Mouse (Mus musculus) cerebellum, postnatal 10 days (tissue): Measurements from ENCODE around the gene Fam222a.
A peak's percentile ranks its signal among the peaks of the same experiment; 100 is the strongest.

ENCODE experiments used
- DNase-seq, 2 experiments: peaks; one replicate each; pipeline ENCODE4 v3.0.0; 2021; ENCODE audit warnings: mixed read lengths in 2 of 2

Fam222a gene

GRCm38 (mm10) chr5:114611968-114612608 is 44.3 kb downstream of the Fam222a start:
- DNase-seq, result peak; percentile 74 to 81

GRCm38 (mm10) chr5:114614863-114615262 is 47.0 kb downstream of the Fam222a start:
- DNase-seq, result no peak

GRCm38 (mm10) chr5:114616336-114617061 is 48.7 kb downstream of the Fam222a start:
- DNase-seq, result no peak

GRCm38 (mm10) chr5:114617809-114618208 is 50.0 kb downstream of the Fam222a start:
- no peak for DNase-seq

- peak; percentile 90 to 93 for DNase-seq
Measured at GRCm38 (mm10) chr5:114618851-114619250, 51.0 kb downstream of the Fam222a start.

GRCm38 (mm10) chr5:114620305-114620704 is 52.5 kb downstream of the Fam222a start:
- DNase-seq, result no peak

- peak; percentile 88 to 91 for DNase-seq
Measured at GRCm38 (mm10) chr5:114625590-114625989, 57.8 kb downstream of the Fam222a start.

GRCm38 (mm10) chr5:114631336-114631735 is 63.5 kb downstream of the Fam222a start:
- peak; percentile 50 to 65 for DNase-seq

- no peak for DNase-seq
Measured at GRCm38 (mm10) chr5:114636091-114636490, 68.3 kb downstream of the Fam222a start.

- peak; percentile 95 to 97 for DNase-seq
Measured at GRCm38 (mm10) chr5:114638769-114639644, 71.2 kb downstream of the Fam222a start.

GRCm38 (mm10) chr5:114639645-114639957 is 71.8 kb downstream of the Fam222a start:
- DNase-seq, result no peak

- peak; percentile 60 to 68 for DNase-seq
Measured at GRCm38 (mm10) chr5:114640809-114641208, 73.0 kb downstream of the Fam222a start.

- DNase-seq, result no peak
Measured at GRCm38 (mm10) chr5:114644918-114645317, 77.1 kb downstream of the Fam222a start.

- DNase-seq, result peak; percentile 54 to 57
Measured at GRCm38 (mm10) chr5:114645916-114646315, 78.1 kb downstream of the Fam222a start.

GRCm38 (mm10) chr5:114647211-114647974 is 79.6 kb downstream of the Fam222a start:
- DNase-seq, result peak; percentile 51 to 53

GRCm38 (mm10) chr5:114648728-114649311 is 81.0 kb downstream of the Fam222a start:
- DNase-seq, result no peak

GRCm38 (mm10) chr5:114651002-114651401 is 83.2 kb downstream of the Fam222a start:
- peak; percentile 40 to 50 for DNase-seq

- DNase-seq, result no peak
Measured at GRCm38 (mm10) chr5:114651449-114651848, 83.6 kb downstream of the Fam222a start.

GRCm38 (mm10) chr5:114653656-114654437 is 86.0 kb downstream of the Fam222a start:
- no peak for DNase-seq

GRCm38 (mm10) chr5:114655721-114656120 is 87.9 kb downstream of the Fam222a start:
- DNase-seq, result no peak

- no peak for DNase-seq
Measured at GRCm38 (mm10) chr5:114656305-114656704, 88.5 kb downstream of the Fam222a start.
